Mouse (Mus musculus) 3134 (cell line): Measurements from ENCODE around the gene Stxbp5.

Source experiments
- DNase-seq: peaks from one replicate; pipeline ENCODE4 v3.0.0-alpha.2; 2011; ENCODE audit warnings: low spot score; ENCODE audit not compliant: insufficient read length; ENCODE audit errors: extremely low read depth

Stxbp5 gene

DNA sequence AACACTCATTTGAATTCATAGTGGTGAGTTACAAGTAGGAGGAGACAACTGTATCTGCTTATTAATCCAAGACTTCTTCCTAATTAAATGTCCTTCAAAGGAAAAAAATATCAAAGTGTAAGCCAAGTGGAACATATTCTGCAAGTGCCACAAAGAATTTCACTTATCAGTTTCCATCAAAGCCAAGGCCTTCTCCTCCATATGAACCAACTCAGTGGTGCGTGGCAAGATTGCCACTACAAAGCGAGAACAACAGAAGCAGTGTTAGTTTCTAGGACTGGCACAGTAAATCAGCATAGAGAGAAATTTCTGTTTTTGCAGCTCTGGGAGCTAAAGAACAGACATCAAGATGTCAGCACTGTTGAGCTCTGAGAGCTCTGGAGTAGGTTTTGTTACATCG lies 41.4 kb downstream of the Stxbp5 start:
- DNase-seq = no peak

DNA sequence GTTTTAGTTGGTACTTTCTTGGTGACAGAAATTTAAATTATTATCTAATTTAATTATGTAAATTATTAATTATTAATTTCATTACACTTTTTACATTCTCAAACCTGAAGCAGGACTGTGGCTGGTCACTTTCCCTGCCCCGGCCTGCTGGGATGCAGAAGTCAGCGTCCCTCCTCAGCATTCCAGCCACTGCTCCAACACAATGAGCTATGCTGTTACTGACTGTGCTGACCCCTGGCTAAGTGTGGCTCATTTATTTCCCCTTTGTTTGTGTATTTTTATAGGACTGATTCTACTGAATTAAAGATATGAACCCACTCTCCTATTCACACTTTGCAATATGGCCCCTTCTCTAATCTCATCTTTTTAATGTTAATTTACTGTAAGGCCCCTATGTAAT lies 43.0 kb downstream of the Stxbp5 start:
- DNase-seq = no peak

DNA sequence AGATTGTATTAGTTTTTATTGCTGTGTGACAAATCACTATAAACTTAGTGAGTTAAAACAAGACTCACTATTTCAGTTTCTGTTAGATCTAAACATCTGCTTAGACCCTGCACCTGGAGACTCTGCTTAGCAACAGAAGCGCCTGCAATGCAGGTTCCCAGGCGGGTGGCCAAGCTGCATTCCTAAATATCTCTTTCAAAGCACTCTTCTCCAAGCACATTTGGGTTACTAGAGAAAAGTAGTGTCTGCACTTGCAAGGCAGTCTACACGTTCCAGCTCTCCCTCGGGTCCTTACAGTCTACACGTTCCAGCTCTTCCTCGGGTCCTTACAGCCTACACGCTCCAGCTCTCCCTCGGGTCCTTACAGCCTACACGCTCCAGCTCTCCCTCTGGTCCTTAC lies 44.1 kb downstream of the Stxbp5 start:
- no peak for DNase-seq

DNA sequence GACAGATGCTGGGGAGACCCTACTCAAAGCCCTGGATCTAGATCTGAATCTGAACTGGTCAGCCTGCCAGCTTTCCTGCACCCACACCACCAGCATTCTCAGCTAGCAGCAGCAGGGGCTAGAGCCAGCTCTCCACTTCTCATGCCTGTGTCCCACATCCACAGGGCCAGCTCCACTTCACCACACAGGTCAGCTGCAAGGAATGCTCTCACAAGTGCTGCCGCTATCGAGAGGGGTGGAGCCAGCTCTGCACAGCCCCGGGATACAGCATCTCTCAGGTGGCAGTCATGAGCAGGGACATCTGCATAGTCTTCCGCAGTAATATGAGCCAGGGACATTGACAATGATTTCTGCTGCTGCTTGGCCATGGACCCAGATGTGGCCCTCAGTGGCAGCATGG lies 54.5 kb downstream of the Stxbp5 start:
- DNase-seq = no peak

DNA sequence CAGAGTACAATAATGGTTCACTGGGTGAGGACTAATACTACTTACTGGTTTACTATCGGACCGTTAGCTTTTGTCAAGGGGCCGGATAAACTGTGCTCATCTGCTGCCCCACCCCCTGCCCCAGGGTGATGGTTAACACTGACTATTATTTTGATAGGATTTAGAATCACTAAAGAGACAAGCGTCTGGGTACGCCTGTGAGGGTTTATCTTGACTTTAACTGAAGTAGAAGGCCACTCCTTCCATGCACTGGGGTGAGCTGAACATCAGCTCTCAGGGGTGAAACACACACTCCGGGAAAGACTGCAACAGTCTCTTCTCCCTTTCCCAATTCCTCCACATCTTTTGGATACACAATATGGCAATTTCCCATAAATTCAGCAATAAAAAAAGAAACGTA lies 61.5 kb downstream of the Stxbp5 start:
- DNase-seq = no peak

DNA sequence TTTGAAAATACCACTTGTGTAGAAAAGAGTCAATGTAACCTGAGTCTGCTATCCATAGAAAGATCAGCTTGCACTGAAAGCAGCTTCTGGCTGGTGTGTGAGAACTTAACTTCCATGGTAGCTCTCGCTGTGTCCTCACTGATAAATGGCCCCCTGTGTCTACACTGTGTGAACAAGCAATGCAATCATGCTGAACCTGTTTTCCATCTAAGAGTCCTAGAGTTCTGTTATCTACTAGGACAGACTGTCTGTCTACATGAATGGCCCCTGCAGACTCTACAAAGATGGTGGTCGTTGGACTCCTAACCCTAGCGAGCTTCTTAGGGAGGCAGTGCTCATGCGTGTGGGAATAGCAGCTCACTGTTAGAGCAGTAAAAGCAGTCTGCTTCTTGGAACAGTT lies 65.9 kb downstream of the Stxbp5 start:
- DNase-seq = no peak

DNA sequence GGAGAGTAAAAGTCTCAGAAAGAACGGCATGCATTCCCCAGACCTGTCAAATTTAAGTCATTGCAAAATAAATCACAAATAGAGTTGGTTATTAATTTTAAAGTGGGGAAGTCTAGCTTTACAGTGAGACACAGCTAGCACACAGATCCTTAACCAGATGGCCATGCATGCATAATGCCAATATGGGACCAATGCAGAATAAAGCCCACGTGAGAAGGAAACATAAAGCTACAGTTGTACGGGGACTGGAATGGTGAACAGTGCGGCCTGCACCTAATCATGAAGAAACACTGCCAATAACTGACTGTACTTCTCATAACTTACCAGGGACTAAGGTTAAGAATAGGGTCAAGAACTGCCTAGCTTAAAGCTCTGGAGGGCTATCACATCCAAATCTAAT lies 67.9 kb downstream of the Stxbp5 start:
- DNase-seq = no peak

DNA sequence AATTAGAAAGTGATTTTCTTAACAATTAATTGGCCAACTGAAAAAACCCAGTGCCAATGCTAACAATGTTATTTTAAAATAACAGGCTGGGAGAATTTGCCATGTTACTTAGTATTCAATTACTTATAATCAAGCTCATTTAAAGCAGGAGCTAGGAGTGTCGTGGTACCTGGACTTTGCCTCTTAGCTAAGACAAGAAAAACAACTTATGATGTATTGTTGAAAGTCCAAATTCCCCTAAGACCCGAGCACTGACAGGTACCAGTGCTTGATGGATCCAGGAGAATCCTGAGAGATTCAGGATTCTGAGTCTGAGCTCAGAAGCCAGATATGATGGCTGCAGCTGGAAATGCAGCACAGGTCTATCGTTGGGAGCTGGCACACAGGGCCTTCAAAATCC lies 71.1 kb downstream of the Stxbp5 start:
- DNase-seq = no peak

DNA sequence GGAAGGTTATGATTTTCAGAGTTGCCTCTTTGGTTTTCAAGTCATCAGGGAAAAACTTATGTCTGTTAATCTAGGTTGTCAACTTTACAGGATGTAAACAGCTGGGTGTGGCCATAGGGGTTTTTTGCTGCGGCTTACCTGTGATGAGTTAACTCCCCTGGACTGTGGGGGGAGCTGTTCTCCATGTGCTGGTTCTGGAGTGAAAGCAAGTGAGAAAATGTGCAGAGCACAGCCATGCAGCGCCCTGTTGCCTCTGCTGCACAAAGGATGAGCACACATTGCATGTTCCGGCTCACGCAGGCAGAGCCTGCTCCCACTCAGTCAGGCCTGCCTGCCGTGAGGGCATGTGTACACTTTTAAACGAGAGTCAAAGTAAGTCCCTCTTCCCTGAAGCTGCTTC lies 79.6 kb downstream of the Stxbp5 start:
- DNase-seq = no peak

DNA sequence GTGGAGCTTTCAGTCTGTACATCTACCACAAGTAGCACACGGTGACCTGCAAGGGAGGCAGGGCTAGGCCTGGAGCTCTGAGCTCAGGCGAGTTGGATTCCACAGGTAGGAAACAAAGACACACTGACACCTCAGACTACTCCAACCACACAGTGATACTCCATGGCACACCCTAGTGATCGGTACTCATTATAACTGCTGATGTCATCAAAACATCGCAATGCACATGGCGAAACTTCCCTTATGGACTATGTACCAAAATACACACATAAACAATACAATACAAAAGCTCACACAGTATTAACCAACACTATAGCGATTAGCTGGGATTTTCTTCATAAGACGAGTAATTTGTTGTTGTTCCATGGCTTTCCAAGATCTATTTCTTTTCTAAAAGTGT lies 82.3 kb downstream of the Stxbp5 start:
- no peak for DNase-seq

DNA sequence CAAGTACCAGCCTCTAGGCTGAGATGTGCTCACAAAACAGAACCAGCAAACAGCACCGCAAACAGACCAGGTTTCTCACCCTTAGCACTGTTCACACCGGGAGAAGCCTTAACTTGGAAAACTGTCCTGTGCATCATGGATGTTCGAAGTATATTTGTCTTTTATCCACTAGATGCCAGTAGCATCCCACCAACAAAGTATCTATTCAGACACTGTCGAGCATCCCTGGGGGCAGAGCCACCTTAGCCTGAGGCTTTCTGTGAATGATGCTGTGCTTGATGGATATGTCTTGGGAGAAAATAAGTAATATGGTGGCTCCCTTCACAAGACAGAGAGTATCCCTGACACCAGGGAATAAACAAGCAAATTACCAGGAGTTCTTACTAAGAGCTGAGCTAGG lies 87.0 kb downstream of the Stxbp5 start:
- no peak for DNase-seq

DNA sequence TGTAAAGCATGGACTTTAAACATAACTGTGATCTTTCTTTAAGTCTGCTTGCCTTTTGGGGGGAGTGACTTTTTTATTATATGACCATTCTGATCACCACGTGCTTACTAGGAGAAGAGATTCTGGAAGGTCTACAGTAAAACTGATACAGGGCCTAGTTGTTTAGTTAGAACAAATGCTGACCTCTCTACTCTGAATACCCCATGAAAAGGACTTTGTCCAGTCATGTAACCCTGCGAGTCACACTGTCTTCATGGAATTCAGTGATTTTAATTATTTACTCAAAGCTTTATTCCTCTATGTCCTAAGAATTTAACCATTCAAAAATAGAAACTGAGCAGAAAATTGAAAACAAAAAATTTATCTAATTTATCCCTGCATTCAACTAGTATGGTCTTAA lies 93.3 kb downstream of the Stxbp5 start:
- DNase-seq = no peak

DNA sequence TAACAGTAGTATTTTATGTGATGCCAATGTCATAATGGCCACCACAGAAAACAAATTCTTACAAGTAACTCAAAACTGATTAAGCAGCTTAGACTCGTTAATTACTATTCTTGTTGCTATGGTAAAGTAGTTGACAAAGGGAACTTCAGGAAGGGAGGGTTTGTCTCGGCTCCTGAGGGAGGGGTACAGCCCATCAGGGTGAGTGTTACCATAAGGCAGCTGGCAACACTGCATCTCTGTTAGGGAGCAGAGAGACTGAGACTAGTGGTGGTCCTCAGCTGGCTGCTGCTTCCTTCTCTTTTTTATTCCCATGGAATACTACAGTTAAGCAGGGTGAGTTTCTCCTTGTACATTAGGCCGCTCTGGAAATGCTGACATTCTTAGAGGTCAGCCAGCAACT lies 95.5 kb downstream of the Stxbp5 start:
- DNase-seq = no peak

DNA sequence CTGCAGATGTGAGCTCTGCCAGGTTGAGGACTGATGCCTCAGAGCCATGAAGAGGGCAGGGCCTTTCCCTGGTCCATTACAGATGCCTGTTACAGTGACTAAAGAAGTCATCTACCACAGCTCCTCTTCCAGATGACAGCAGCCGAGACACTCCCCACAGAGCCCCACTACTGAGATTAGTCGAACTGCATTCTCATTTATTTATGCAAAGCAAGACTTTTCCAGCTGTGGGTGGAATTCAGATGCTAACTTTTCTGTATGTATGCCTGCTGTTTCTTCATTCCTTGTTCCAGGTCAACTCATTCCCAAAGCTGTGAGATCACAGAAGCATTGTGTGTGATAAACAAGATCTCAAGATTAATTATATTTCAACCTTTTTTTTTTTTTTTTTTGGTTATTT lies 97.8 kb downstream of the Stxbp5 start:
- DNase-seq = no peak

DNA sequence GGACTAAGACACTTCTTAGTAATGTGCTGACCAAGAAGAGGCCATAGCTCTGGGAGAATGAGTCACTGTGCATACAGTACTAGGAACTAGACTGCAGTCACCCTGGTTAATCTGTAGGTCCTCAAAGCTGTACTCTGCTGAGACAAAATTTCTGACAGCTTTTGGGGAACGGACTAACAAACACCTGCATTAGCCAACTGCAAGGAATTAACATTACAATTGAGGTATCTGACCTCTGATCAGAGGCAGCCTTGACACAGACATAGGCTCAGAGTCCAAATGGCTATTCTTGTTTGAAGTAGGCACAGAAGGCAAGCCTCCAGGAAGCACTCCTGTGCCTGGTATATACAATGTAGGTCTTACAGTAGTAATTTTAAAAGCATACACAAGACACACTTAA lies 99.3 kb downstream of the Stxbp5 start:
- DNase-seq = no peak

DNA sequence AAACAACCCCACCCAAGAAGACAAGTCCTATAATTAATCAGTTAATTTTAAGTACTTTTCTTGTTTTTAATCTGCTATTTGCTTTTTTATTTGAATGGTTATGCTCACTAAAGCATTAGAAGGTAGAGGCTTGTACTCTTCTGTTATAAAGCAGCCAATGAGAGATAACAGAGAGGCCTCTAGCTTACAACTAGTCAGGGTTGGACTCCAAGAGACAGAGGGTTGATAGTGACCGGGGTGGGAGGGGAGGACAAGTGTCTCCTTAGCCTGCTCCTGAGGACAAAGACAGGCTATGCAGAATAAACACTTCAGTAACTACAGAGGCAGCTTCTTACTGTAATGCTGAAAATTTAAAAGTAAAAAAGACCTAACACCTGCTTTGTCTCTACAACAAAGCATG lies 101.8 kb downstream of the Stxbp5 start:
- no peak for DNase-seq

DNA sequence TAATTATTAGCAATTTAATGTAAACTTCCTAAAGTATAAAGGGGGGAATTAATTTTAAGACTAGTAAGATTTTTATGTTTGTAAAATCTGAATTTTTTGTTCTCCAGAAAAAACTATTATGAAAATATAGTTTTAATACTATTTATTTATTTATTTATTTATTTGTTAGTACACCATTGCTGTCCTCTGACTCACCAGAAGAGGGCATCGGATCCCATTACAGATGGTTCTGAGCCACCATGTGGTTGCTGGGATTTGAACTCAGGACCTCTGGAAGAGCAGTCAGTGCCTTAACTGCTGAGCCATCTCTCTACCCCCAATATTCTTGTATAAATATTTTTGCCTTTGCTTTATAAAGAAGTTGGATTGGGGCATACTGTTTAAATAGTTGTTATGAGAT lies 104.5 kb downstream of the Stxbp5 start:
- no peak for DNase-seq

DNA sequence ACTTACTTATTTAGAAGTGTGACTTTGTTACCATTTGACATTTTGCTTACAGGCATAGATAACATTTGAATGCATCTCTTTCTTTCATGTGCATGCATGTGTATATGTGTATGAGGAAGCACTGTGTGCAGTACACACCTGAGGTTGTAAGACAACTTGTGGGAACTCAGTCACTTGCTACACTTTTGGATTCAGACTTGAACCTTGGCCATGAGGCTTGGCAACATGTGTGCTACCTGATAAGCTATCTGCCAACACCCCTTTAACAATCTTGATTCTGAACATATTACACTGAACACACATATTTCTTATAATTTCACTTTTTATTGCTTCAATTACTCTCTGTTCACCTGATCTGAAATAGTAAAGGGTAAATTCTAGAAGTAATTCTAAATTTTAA lies 106.5 kb downstream of the Stxbp5 start:
- no peak for DNase-seq

DNA sequence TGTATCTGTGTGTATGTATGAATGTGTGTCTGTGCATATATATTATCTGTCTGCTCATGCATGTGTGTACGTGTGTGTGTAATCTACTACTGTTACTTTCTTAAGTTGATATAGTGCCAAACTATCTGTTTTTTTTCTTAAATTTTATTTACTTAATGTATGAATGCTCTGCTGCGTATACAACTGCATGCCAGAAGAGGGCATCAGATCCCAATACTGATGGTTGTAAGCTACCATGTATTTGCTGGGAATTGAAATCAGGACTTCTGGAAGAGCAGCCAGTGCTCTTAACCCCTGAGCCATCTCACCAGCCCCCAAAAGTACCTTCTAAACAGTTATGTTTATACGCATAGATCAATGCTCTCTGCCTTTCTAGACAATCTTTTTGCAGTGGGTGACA lies 109.9 kb downstream of the Stxbp5 start:
- DNase-seq = no peak

DNA sequence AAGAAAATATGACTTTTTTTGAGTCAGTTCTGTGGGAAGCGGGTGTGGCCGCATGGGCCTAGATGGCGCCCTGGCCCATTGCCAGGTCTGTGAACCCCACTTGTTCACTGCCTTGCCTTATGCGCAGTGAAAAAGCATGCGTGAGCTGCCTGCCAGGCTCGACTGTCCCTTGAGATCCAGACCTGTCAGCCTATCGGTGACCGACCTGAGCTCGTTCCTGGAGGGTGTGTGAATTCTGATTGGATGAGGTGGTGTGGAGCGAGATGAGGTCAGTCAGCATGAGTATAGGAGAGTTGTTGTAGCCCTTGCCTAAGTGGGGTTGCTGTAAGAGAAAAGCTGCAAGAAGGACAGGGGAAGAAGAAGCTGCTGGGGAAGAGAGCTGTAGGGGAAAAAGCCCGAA lies 114.4 kb downstream of the Stxbp5 start:
- DNase-seq = no peak

DNA sequence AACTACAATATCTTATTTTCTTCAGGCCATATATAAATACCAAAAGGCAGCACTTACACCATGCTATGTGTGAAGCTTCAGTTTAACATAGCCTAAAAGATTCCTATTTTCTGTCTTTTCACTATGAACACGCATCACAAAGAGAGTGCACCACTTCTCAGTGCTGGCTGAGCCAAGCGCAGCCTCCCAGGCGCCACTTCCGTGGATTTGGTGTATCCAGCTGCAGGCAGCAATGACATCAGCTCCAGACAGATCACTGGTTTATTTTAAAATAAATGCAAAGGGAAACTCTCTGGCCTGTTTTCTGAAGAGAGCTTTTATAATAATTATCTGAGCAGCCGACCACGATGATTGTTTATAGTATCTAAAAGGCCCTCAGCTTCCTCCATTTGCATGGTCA lies 115.2 kb downstream of the Stxbp5 start:
- no peak for DNase-seq

DNA sequence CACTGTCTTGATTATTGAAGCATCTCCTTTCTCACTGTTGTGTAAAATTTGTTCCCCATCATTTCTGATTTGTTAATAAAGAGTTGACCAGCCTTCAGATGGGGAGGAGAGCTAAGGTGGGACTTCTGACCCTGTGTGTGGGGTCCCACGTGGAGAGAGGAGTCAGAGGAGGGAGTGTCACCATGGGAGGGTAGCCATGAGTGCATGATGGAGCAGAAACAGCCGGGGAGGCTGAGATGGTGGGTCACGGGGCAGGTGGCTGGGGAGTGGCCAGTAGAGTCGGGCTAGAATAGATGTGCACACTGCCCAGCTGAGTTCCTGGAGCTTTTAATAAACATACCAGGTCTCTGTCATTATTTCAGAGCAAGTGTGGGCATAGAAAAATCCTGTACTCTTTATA lies 121.0 kb downstream of the Stxbp5 start:
- DNase-seq = no peak

DNA sequence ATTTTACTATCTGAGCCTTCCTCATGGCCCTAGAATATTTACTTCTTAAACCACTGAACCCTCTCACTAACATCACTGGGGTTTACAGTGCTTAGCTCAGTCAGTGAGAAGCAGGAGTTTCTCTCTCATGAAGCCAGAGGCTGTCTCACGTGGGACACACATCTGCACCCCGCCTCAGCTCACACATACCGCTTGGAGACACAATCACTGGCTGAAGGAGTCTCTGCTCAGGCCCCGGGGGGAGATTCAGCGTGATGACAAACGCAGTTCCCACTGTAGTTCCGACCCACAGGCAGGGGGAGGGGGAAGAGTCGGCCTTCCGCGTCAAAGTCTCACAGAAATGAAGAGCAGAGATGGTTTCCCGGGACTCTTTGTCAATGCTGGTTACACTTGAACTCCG lies 130.6 kb downstream of the Stxbp5 start:
- no peak for DNase-seq

DNA sequence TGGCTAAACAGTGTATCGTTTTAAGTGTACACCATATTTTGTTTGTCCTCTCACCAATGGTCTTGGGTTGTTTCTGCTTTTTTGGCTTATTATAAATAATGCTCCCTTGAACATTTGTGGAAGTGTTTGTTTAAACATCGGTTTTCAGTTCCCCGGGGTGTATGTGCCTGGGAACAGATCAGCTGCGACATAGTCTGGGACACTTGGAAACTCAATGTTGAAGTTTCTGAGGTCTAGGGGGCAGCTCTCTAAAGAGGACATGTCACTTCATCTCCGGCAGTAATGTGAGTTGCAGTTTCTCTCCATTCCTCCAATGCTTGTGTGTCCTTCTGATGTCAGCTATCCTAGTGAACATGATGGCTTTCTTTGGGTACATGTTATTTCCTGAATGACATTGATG lies 137.0 kb downstream of the Stxbp5 start:
- DNase-seq = no peak
